Mouse (Mus musculus) neural tube, embryonic 15.5 days (tissue): ENCODE measurements at regions not wholly inside any gene's neighbourhood (a gene's known extent, or its start where the extent isn't known, plus 50 kb on each side); places are given as distances from the start of the nearest gene placed in this dataset.

Source experiments
- ATAC-seq: fragments of 200-750 bp; cut with Nextera tagmentation; 2 replicates; pipeline ENCODE4 v1.8.0; 2017; ENCODE audit warnings: mild to moderate bottlenecking, moderate TSS enrichment, moderate library complexity; ENCODE audit not compliant: low FRiP score
- H3K27ac ChIP-seq: fragments of 300-500 bp; sonication (generic); replicated peaks from 2 replicates; pipeline ENCODE4 v1.5.1; 2015; ENCODE audit warnings: mild to moderate bottlenecking, inconsistent platforms
- H3K27me3 ChIP-seq: fragments of 300-500 bp; sonication (generic); replicated peaks from 2 replicates; pipeline ENCODE4 v1.6.1; 2015; ENCODE audit warnings: inconsistent platforms
- H3K36me3 ChIP-seq: fragments of 300-500 bp; sonication (generic); 2 replicates; pipeline ENCODE4 v1.6.1; 2015; ENCODE audit warnings: inconsistent platforms
- H3K4me1 ChIP-seq: fragments of 300-500 bp; sonication (generic); 2 replicates; pipeline ENCODE4 v1.6.1; 2015; ENCODE audit warnings: inconsistent platforms
- H3K4me2 ChIP-seq: fragments of 300-500 bp; sonication (generic); 2 replicates; pipeline ENCODE4 v1.6.1; 2015; ENCODE audit warnings: inconsistent platforms, mild to moderate bottlenecking, moderate library complexity
- H3K4me3 ChIP-seq: fragments of 300-500 bp; sonication (generic); replicated peaks from 2 replicates; pipeline ENCODE4 v1.5.1; 2015; ENCODE audit warnings: mild to moderate bottlenecking, inconsistent platforms
- H3K9ac ChIP-seq: fragments of 300-500 bp; sonication (generic); replicated peaks from 2 replicates; pipeline ENCODE4 v1.6.1; 2015; ENCODE audit warnings: mild to moderate bottlenecking, inconsistent platforms
- H3K9me3 ChIP-seq: fragments of 300-500 bp; sonication (generic); replicated peaks from 2 replicates; pipeline ENCODE4 v1.6.1; 2016; ENCODE audit warnings: inconsistent platforms
- WGBS: fragments of 180-500 bp; shearing (Covaris S2); methylation state at CpG from one replicate; pipeline ENCODE4 v1.1.7; 2015; ENCODE audit warnings: mixed read lengths; 5-methylcytosine and 5-hydroxymethylcytosine counted together

GRCm38 (mm10) chr8:26594369-26594920 is 382.7 kb upstream of the Zfp703 start:
- no peaks in the 10 kb centered on the region for H3K9me3 ChIP-seq
- H3K4me1 ChIP-seq: peaks cover 44% of the 10 kb centered on the region
- no peak overlapping the region for H3K9ac ChIP-seq
- ATAC-seq: no peak
- H3K4me3 ChIP-seq: no peak overlapping the region
- H3K4me2 ChIP-seq: no peak overlapping the region
- 50% methylated on average over 11 of the region's 11 CpGs for WGBS
- no peaks in the 10 kb centered on the region for H3K27me3 ChIP-seq
- H3K27ac ChIP-seq: no peak overlapping the region
- no peaks in the 10 kb centered on the region for H3K36me3 ChIP-seq

DNA sequence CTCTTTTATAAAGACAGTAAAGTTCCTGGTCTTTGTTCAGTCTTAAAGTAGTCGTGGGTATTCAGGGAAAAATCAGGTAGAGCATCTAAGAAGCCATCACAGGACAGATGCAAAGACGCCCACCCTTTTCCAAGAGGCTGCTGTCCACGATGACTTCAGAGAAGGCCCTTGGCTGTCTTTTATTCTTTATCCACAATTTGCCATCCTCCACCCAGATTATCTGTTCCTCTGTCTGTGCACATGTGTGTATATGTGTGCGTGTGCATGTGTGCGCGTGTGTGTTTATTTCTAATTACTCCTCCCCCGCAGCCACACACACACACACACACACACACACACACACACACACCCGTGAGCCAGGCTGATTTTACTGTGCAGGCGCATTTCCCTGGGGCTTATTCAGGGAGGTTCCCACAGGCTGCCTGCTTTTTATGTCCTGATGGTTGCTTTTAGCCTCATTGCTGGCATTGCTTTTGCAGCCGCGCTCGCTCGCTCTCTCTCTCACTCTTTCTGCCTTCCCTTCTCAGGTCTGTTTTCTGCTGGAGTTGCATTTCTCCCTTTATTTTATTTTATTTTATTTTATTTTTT is 381.6 kb upstream of the Zfp703 start:
- no peaks in the 10 kb centered on the region for H3K27me3 ChIP-seq
- WGBS: 14% methylated on average over 13 of the region's 13 CpGs
- no peaks in the 10 kb centered on the region for H3K36me3 ChIP-seq
- no peaks in the 10 kb centered on the region for H3K9me3 ChIP-seq
- H3K27ac ChIP-seq: peak overlapping the region; percentile 58
- no peak overlapping the region for H3K9ac ChIP-seq
- ATAC-seq: peak; percentile 76; the same call in 1 of the 2 replicates
- H3K4me3 ChIP-seq: no peak overlapping the region
- H3K4me1 ChIP-seq: peaks cover 42% of the 10 kb centered on the region
- peak overlapping the region; percentile 44 for H3K4me2 ChIP-seq

- no peak overlapping the region for H3K9ac ChIP-seq
- no peaks in the 10 kb centered on the region for H3K36me3 ChIP-seq
- no peak for ATAC-seq
- 57% methylated on average over 7 of the region's 7 CpGs for WGBS
- no peaks in the 10 kb centered on the region for H3K9me3 ChIP-seq
- peaks cover 33% of the 10 kb centered on the region for H3K4me1 ChIP-seq
- no peak overlapping the region for H3K27ac ChIP-seq
- no peaks in the 10 kb centered on the region for H3K27me3 ChIP-seq
- no peak overlapping the region for H3K4me2 ChIP-seq
- no peak overlapping the region for H3K4me3 ChIP-seq
These were observed 380.3 kb upstream of the Zfp703 start for GRCm38 (mm10) chr8:26596665-26597362.

DNA sequence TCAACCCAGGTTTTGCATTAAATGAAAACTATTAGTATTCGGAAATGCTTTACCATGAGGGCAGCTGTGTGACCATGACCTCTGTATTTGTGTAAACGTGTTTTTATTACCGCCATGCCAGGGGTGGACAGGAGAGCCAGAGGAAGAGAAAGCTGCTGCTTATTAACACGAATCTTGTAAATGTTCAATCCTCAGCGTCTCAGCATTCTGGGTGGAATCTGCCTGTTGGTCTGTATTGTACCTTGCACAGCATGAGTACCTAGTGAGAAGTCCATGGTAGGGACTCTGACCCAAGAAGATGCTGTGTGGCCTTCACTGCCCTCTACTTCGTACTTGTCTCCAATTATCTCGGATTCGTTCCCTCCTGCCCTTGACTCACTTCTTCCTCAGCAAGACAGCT is 378.6 kb upstream of the Zfp703 start:
- H3K4me1 ChIP-seq: peaks cover 31% of the 10 kb centered on the region
- 93% methylated on average over 8 of the region's 8 CpGs for WGBS
- no peak overlapping the region for H3K4me3 ChIP-seq
- no peak overlapping the region for H3K27ac ChIP-seq
- H3K4me2 ChIP-seq: no peak overlapping the region
- H3K27me3 ChIP-seq: no peaks in the 10 kb centered on the region
- ATAC-seq: no peak
- H3K36me3 ChIP-seq: no peaks in the 10 kb centered on the region
- H3K9me3 ChIP-seq: no peaks in the 10 kb centered on the region
- H3K9ac ChIP-seq: no peak overlapping the region

GRCm38 (mm10) chr8:26600127-26600526 is 377.0 kb upstream of the Zfp703 start:
- no peak overlapping the region for H3K4me2 ChIP-seq
- no peak overlapping the region for H3K27ac ChIP-seq
- H3K9me3 ChIP-seq: no peaks in the 10 kb centered on the region
- H3K9ac ChIP-seq: no peak overlapping the region
- H3K27me3 ChIP-seq: no peaks in the 10 kb centered on the region
- peaks cover 16% of the 10 kb centered on the region for H3K4me1 ChIP-seq
- WGBS: 96% methylated on average over 9 of the region's 9 CpGs
- ATAC-seq: no peak
- H3K36me3 ChIP-seq: no peaks in the 10 kb centered on the region
- H3K4me3 ChIP-seq: no peak overlapping the region

GRCm38 (mm10) chr8:26608001-26608400 is 369.1 kb upstream of the Zfp703 start:
- ATAC-seq: no peak
- Histone ChIP-seq H3K9me3 (peaks cover 8% of the 10 kb centered on the region; the same call in 1 of the 2 replicates), H3K27ac (no peak overlapping the region), H3K27me3 (no peaks in the 10 kb centered on the region), H3K36me3 (no peaks in the 10 kb centered on the region), H3K4me3 (no peak overlapping the region), H3K4me1 (no peaks in the 10 kb centered on the region), H3K9ac (no peak overlapping the region), H3K4me2 (no peak overlapping the region)
- 72% methylated on average over 1 of the region's 1 CpGs for WGBS

- Histone ChIP-seq H3K4me3 (no peak overlapping the region), H3K4me2 (no peak overlapping the region), H3K27ac (no peak overlapping the region), H3K27me3 (no peaks in the 10 kb centered on the region), H3K9ac (no peak overlapping the region), H3K36me3 (no peaks in the 10 kb centered on the region), H3K9me3 (peaks cover 8% of the 10 kb centered on the region; the same call in 1 of the 2 replicates), H3K4me1 (no peaks in the 10 kb centered on the region)
- ATAC-seq: no peak
- WGBS: 50% methylated on average over 3 of the region's 3 CpGs
These were observed 368.5 kb upstream of the Zfp703 start for GRCm38 (mm10) chr8:26608588-26608987.

- ATAC-seq: no peak
- Histone ChIP-seq H3K4me2 (no peak overlapping the region), H3K9me3 (no peaks in the 10 kb centered on the region), H3K9ac (no peak overlapping the region), H3K4me3 (no peak overlapping the region), H3K36me3 (no peaks in the 10 kb centered on the region), H3K27me3 (no peaks in the 10 kb centered on the region), H3K4me1 (no peaks in the 10 kb centered on the region), H3K27ac (no peak overlapping the region)
These were observed 365.0 kb upstream of the Zfp703 start for GRCm38 (mm10) chr8:26612153-26612552.

DNA sequence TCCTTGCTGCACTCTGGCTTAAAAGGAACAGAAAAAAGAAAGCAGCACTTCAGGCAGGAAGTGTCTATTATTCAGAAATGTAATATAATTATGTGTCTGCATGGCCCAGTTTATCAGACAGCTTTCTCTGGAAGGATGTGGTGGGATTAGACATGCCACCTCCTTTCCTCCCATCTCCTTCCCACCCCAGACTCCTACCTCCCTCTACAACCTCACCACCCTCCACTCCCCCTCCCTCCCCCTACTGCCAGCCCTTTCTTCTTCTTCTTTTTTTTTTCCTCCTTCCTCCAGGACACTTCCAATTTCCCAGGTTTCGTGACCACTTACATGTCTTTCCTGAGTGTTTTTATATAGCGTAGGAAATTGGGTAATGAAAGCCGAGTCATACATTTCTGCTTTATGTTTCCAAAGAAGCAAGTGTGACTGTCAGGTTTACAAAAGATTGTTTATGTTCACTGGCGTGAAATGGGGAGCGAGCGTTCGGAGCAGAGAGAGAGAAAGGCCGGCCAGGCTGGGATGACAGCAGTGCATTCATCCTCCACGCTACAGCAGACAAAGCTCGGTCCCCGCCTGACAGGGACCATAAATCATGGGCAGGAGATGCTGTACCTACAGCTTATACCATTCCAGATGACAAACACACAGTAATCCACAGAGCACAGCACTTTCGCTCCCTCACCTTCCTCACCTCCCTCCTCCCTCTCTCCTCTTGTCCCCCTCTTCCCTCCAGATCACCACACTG is 354.6 kb upstream of the Zfp703 start:
- no peaks in the 10 kb centered on the region for H3K9me3 ChIP-seq
- peak overlapping the region; percentile 39 for H3K4me2 ChIP-seq
- H3K27ac ChIP-seq: peak overlapping the region; percentile 45
- no peak overlapping the region for H3K4me3 ChIP-seq
- ATAC-seq: peak; percentile 73
- 4% methylated on average over 12 of the region's 12 CpGs for WGBS
- 0 out of 2 replicates have a peak, but pooled peaks cover 3% of the 10 kb centered on the region for H3K27me3 ChIP-seq
- H3K4me1 ChIP-seq: peaks cover 40% of the 10 kb centered on the region
- H3K9ac ChIP-seq: no peak overlapping the region
- H3K36me3 ChIP-seq: no peaks in the 10 kb centered on the region

DNA sequence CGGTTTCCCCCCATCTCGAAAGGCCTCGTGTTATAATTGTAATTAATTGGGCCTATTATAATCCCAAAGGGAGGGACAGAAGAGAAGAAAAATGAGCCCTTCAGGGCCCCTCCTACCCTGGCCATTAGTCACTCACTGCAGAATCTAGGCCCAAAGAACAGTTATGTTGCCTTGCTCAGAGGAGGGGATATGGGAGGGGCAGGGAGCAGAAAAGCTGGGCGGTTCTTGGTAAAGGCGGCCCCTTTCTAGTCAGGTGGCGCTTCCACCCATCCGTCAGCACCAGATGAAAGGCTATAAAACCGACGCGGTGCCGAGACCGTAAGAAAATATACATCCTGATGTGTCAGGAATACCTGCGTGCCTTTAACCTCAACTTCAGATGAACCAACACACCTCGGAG is 350.9 kb upstream of the Zfp703 start:
- peak; percentile 72 for ATAC-seq
- H3K4me1 ChIP-seq: peaks cover 43% of the 10 kb centered on the region
- H3K27me3 ChIP-seq: 0 out of 2 replicates have a peak, but pooled peaks cover 3% of the 10 kb centered on the region
- whole genome bisulfite sequencing: 12% methylated on average over 14 of the region's 14 CpGs
- no peak overlapping the region for H3K4me3 ChIP-seq
- no peak overlapping the region for H3K9ac ChIP-seq
- no peaks in the 10 kb centered on the region for H3K9me3 ChIP-seq
- peak overlapping the region; percentile 46 for H3K4me2 ChIP-seq
- H3K36me3 ChIP-seq: no peaks in the 10 kb centered on the region
- peak overlapping the region; percentile 71 for H3K27ac ChIP-seq

DNA sequence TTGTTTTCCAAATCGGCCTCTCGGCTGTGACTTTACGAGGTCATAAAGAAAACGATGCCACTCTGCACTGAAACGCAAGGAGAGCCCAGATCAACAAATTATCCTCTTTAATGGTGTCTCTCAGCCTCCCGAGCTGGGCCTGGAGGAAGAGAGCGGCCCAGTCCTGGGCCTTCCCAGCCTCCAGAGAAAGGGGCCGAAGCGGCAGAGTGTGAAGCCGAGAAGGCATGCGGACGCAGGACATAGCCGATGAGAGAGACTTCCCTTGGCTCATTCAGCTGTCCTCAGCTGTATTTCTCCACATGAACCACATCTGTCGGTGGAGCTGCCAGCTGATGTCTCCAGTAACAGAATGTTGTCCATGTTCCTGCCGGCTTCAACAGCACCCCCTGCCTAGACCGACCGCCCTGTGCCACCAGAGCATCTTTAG is 350.5 kb upstream of the Zfp703 start:
- ATAC-seq: peak; percentile 65
- H3K27me3 ChIP-seq: peaks cover under 1% of the 10 kb centered on the region; the same call in 1 of the 2 replicates
- H3K4me3 ChIP-seq: no peak overlapping the region
- WGBS: 6% methylated on average over 17 of the region's 17 CpGs
- no peak overlapping the region for H3K9ac ChIP-seq
- H3K4me2 ChIP-seq: peak overlapping the region; percentile 46
- H3K27ac ChIP-seq: peak overlapping the region; percentile 71
- no peaks in the 10 kb centered on the region for H3K36me3 ChIP-seq
- peaks cover 41% of the 10 kb centered on the region for H3K4me1 ChIP-seq
- H3K9me3 ChIP-seq: no peaks in the 10 kb centered on the region
